23 mouse cellular contexts compared by ENCODE assay signal in the genomic region with DNA sequence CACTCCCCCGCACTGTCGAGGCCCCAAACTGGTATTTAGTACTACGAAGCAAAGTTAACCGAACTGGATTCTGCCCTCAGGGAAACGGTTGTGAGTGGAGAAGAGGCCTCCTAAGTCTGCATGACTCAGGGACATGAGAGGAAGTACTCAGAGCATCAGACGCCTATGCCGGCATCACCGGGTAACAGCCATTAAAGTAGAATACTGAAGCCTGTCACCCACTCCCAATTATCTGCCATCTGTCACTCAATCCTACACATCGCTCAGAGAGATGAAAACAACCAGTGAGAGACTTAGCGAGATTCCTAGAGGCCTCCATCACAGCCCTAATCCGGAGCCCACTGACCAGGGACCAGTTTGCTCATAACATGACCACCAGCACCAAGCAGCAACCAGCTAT. TPM values are rescaled to one million over a fixed set of nuclear protein-coding genes. Genes with fewer than 3 reads are reported as not detected.
DNase-seq lines count a peak whose midpoint lies in the region; ATAC-seq and TF ChIP-seq lines count a peak whose summit lies in the region.
"Had no signal": no experiment of that assay in that cellular context is flagged by ENCODE, and none has a peak within 500 bp of the region (broad histone marks: within the 10 kb centered on the region; RNA-seq: fewer than 3 reads in every experiment).

No protein-coding gene starts in this region.

- H3K9ac ChIP-seq in liver, postnatal 0 days (replicated peaks): no peak overlapping the region
- no peak overlapping the region for H3K9ac ChIP-seq in liver, embryonic 12.5 days
- H3K9ac ChIP-seq: forebrain, embryonic 13.5 days; heart, embryonic 12.5 days; hindbrain, embryonic 14.5 days; limb, embryonic 15.5 days; midbrain, embryonic 15.5 days; stomach, embryonic 15.5 days had no signal

- 61% methylated on average over 11 of the region's 11 CpGs for WGBS in liver, postnatal 0 days (ENCODE audit: insufficient replicate concordance)
- WGBS in liver, embryonic 12.5 days (ENCODE audit: insufficient replicate concordance): 70% methylated on average over 11 of the region's 11 CpGs

- H3K4me2 ChIP-seq in liver, postnatal 0 days (ENCODE audit: low read depth, low read length): no peak overlapping the region
- H3K4me2 ChIP-seq in liver, embryonic 12.5 days: no peak overlapping the region
- H3K4me2 ChIP-seq: forebrain, embryonic 13.5 days; heart, embryonic 12.5 days; hindbrain, embryonic 14.5 days; limb, embryonic 15.5 days; midbrain, embryonic 15.5 days; stomach, embryonic 15.5 days had no signal

- peaks cover 7% of the 10 kb centered on the region; the same call in 1 of the 2 replicates for H3K36me3 ChIP-seq in liver, postnatal 0 days (replicated peaks; ENCODE audit: insufficient read depth, low read length)
- H3K36me3 ChIP-seq in liver, embryonic 12.5 days: peaks cover 32% of the 10 kb centered on the region
- H3K36me3 ChIP-seq: limb, embryonic 15.5 days; midbrain, embryonic 15.5 days; stomach, embryonic 15.5 days had no signal

- peak in 1 of 2 experiments; percentile 54 for DNase-seq in layer of hippocampus, adult 2 months (ENCODE audit: low spot score in 2 of 2)
- DNase-seq in layer of hippocampus, postnatal 25 days (ENCODE audit: extremely low spot score in 1 of 2, low spot score in 1 of 2): no peak
- DNase-seq in liver, postnatal 0 days: no peak
- DNase-seq in brain, embryonic 14.5 days (ENCODE audit: low read depth): peak; percentile 31
- no peak for DNase-seq in urinary bladder, adult 2 months (ENCODE audit: low spot score)
- DNase-seq: cerebellum, adult 11 months; cerebellum, adult 9-10 months; gastrocnemius, postnatal 25 days; lung, adult 2 months; right cerebral cortex, postnatal 25 days; thymus, adult 18-20 months; thymus, postnatal 25 days had no signal

- ATAC-seq in liver, postnatal 0 days: no peak
- ATAC-seq in liver, embryonic 12.5 days: no peak
- ATAC-seq in cerebellum, adult (ENCODE audit: insufficient number of reproducible peaks, low FRiP score, low TSS enrichment): no peak
- ATAC-seq: CD4-positive, CD25-positive, alpha-beta regulatory T cell, adult 4 months; forebrain, embryonic 13.5 days; intestine, postnatal 0 days; midbrain, embryonic 15.5 days had no signal

- no peak overlapping the region for H3K4me3 ChIP-seq in layer of hippocampus, adult 2 months
- H3K4me3 ChIP-seq in liver, postnatal 0 days (ENCODE audit: low read depth, low read length): no peak overlapping the region
- H3K4me3 ChIP-seq in liver, embryonic 12.5 days: no peak overlapping the region
- H3K4me3 ChIP-seq: forebrain, embryonic 13.5 days; heart, embryonic 12.5 days; limb, embryonic 10.5 days; limb, embryonic 15.5 days; midbrain, embryonic 15.5 days; stomach, embryonic 15.5 days had no signal

- TF ChIP-seq CTCF in layer of hippocampus, adult 2 months (conservative IDR thresholded peaks at IDR 0.05): no peak
- TF ChIP-seq CTCF in liver, postnatal 0 days (IDR thresholded peaks at IDR 0.05; ENCODE audit: low read depth): no peak
- no peak for TF ChIP-seq CTCF in brain, embryonic 14.5 days (IDR thresholded peaks at IDR 0.05; ENCODE audit: borderline replicate concordance, extremely low read depth, insufficient read depth, insufficient read length)

- no peak for TF ChIP-seq POLR2A in brain, embryonic 14.5 days (IDR thresholded peaks at IDR 0.05; ENCODE audit: borderline replicate concordance, extremely low read depth, insufficient read depth, insufficient read length, poor library complexity, severe bottlenecking)

- no peak for TF ChIP-seq EP300 in liver, postnatal 0 days (IDR thresholded peaks at IDR 0.05; ENCODE audit: low read depth)

- H3K4me1 ChIP-seq in liver, postnatal 0 days (ENCODE audit: insufficient read depth): peaks cover 65% of the 10 kb centered on the region
- peaks cover 75% of the 10 kb centered on the region for H3K4me1 ChIP-seq in liver, embryonic 12.5 days
- H3K4me1 ChIP-seq: forebrain, embryonic 13.5 days had no signal

- H3K27ac ChIP-seq in layer of hippocampus, adult 2 months: peak overlapping the region; percentile 82
- H3K27ac ChIP-seq in liver, postnatal 0 days (ENCODE audit: low read depth): 0 out of 2 replicates have a peak overlapping the region, but pooled peaks have one; percentile 48
- no peak overlapping the region for H3K27ac ChIP-seq in liver, embryonic 12.5 days
- H3K27ac ChIP-seq: forebrain, embryonic 13.5 days; hindbrain, embryonic 14.5 days; limb, embryonic 10.5 days; limb, embryonic 15.5 days; midbrain, embryonic 15.5 days; stomach, embryonic 15.5 days had no signal

- H3K9me3 ChIP-seq in liver, postnatal 0 days (ENCODE audit: low read length): no peaks in the 10 kb centered on the region
- no peaks in the 10 kb centered on the region for H3K9me3 ChIP-seq in liver, embryonic 12.5 days (replicated peaks)
- H3K9me3 ChIP-seq: forebrain, embryonic 13.5 days; limb, embryonic 10.5 days; limb, embryonic 15.5 days; midbrain, embryonic 15.5 days; stomach, embryonic 15.5 days had no signal

- H3K27me3 ChIP-seq in liver, postnatal 0 days (ENCODE audit: insufficient read depth, low read length): no peaks in the 10 kb centered on the region
- H3K27me3 ChIP-seq in liver, embryonic 12.5 days (replicated peaks): no peaks in the 10 kb centered on the region
- H3K27me3 ChIP-seq: forebrain, embryonic 13.5 days; heart, embryonic 12.5 days; limb, embryonic 15.5 days; midbrain, embryonic 15.5 days; stomach, embryonic 15.5 days had no signal

RNA-seq across cellular contexts. Expression of a gene that starts 26.9 kb away (rescaled TPM):
- 10 to 100 TPM; 34.5 to 35.1 TPM for total RNA-seq in layer of hippocampus, adult 2 months (2021)
- 10 to 100 TPM; 34.5 to 41.6 TPM for total RNA-seq in layer of hippocampus, postnatal 25 days (2021)
- polyA plus RNA-seq in liver, postnatal 0 days (2015; fragmentation: Nextera tagmentation; extraction: Ambion mirVana): 105 and 109 TPM in 2 replicates
- 87.1 and 88.8 TPM in 2 replicates for polyA plus RNA-seq in liver, embryonic 12.5 days (2016; fragmentation: Nextera tagmentation; extraction: Ambion mirVana)
- 43.1 and 45.0 TPM in 2 replicates for polyA plus RNA-seq in brain, embryonic 14.5 days (2012; rRNA removed)
- 75.6 and 92.2 TPM in 2 replicates for polyA plus RNA-seq in urinary bladder, adult 2 months (2012; rRNA removed)
